Mouse (Mus musculus): ENCODE results near the gene Nelfcd. TPM values are rescaled to one million over a fixed set of nuclear protein-coding genes. Genes with fewer than 3 reads are reported as not detected.

Gene Nelfcd
- total RNA-seq, 2 experiments from 2014 or later, result 49.0 to 49.6 TPM

DNA sequence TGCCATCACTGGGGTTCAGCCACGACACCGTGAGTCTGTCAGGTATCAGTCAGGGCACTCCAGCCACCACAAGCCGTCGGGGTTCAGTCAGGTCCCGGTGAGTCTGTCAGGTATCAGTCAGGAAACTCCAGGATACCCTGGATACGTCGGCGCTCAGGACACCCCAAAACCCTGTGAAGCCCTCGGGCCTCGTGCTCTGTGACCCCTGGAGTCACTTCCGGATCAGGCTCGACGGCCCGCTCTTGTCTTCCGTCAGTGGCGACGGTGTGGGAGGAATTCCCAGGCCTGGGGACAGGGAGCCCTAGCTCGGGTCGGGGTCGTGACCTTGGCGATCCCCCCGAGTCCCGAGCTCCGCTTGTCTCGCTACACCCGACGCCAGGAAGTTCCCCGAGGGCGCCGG is 56.8 kb downstream of the Nelfcd start:
- DNase-seq (ENCODE audit: extremely low spot score in 1 of 2, low spot score in 1 of 2), result no peak

GRCm38 (mm10) chr2:174472818-174473549 is 57.4 kb downstream of the Nelfcd start, which contains the start of gene Prelid3b:
Gene Prelid3b (minus strand): TSS chr2:174473081.
- DNase-seq (ENCODE audit: extremely low spot score in 1 of 2, low spot score in 1 of 2), result peak; percentile 97 to 98

DNA sequence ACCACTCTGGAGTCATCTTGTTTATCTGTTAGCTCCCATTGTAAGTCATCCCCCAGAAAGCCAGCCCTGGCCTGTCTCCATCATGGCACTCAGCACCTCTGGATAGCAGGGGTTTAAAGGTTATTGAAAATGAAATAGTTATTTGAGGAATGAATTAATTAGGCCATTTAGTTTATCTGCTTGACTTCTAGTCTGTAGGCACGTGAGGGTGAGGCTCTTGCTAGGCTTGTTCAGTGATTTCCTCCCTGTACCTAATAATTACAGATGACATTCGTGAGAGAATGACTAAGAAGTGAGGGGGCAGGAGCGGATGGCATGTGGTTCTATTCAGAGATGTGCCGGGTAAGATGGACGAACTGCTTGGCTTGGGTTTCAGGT is 57.9 kb downstream of the Nelfcd start:
- DNase-seq (ENCODE audit: extremely low spot score in 1 of 2, low spot score in 1 of 2), result no peak

Other genes starting within 250 kb of the Nelfcd start
- gene Gnas, start 131.5 kb upstream of the Nelfcd start, total RNA-seq (2021), result 1,000 to 10,000 TPM; 1,728 to 1,971 TPM
- 1 to 10 TPM; 2.0 to 2.6 TPM for gene Gm20721, start 69.1 kb upstream of the Nelfcd start, total RNA-seq (2021)
- gene Ctsz, start 23.2 kb downstream of the Nelfcd start, total RNA-seq (2021), result 10 to 100 TPM; 29.4 to 31.0 TPM
- gene Tubb1, start 34.9 kb downstream of the Nelfcd start, total RNA-seq (2021), result not detected
- gene Atp5e, start 48.3 kb downstream of the Nelfcd start, total RNA-seq (2021), result 100 to 1,000 TPM; 285 to 333 TPM
- gene Prelid3b, start 57.3 kb downstream of the Nelfcd start, total RNA-seq (2021), result 10 to 100 TPM; 36.5 to 42.5 TPM
- gene Zfp831, start 227.7 kb downstream of the Nelfcd start, total RNA-seq (2021), result 10 to 100 TPM; 18.8 to 20.0 TPM

Data from layer of hippocampus, postnatal 25 days (tissue).